Mouse (Mus musculus): ENCODE measurements around the gene Pbld2.
"Not testable (repeated sequence)": the region's sequence is repeated elsewhere in the genome, so short reads cannot be mapped to it uniquely, and the experiment has no call there.

The Pbld2 gene

DNA sequence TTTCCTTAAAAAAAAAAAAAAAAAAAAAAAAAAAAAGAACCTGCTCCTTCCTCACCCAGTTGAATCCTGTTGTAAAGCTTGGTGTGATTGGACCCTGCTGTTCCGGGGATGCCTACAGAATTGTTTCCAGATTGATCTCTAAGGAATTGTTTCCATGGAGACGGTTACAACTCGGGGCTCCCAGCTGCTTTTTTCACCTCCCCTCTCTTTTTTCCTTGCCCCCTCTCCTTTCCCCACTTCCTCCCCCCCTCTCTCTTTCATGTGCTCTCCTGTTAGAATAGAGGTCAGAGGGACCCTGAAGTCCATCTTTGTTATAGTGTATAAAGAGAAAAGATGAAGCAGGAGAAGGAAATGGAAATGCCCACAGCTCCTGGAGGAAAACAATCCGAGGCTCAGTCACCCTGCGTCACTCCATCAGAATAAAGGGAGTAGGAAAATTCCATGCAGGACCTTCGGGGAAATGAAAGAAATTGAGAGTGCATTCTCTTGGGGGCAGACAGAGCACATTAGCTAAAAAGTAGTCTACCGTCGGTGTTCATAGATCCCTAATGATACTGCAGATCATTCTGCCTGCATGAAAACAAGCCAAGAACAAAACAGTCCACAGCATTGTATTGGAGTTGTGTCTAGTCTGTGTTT, 2.2 kb downstream of the Pbld2 start:
- DNase-seq = no peak

DNA sequence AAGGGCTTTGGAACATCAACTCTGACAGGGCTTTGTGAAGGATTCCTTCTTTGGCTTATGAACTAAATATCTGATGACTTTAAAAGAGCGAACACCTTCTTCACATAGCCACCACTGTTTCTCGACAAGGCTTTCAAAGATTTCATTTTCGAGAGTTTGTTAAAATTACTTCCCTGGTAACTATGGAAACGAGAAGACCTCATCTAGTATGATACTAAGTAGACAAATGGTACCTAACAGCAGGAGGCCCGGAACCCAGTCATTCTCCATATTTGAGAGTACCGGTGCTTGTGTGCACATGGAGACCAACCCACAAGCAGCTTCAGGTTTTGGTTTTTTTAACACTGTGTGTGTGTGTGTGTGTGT, 2.7 kb downstream of the Pbld2 start:
- no peak for DNase-seq

DNA sequence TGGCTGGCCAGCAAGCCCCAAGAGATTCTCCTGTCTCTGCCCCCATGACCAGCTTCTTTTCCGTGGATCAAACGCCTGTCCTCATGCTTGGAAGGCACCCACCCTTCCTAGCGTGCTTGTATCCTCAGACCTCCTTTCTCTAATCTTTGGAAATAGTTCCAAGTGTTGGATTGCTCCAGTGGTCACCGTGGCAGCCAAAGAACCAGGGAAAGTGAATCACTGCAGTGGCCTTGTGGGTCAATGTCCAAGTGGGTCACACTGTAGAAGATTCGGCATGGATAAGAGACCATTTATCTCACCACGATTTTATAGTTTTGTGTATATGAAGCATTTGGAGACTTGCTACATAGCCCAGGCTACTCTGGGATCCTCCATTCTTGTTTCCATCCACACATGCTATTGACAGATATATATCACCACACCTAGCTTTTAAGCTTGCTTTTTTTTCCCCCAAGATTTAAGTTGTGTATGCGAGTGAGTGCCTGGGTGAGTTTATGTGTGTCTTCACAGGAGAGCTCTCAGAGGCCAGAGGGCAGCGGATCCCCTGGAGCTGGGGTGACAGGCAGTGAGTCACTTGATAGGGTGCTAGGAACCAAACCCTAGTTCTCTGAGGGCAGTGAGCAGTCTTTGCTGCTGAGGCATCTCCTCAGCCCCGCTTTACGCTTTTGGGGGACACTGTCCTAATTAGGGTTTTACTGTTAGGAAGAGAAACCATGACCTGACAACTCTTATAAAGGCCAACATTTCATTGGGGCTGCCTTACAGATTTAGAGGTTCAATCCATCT, 3.5 kb downstream of the Pbld2 start:
- DNase-seq = no peak

DNA sequence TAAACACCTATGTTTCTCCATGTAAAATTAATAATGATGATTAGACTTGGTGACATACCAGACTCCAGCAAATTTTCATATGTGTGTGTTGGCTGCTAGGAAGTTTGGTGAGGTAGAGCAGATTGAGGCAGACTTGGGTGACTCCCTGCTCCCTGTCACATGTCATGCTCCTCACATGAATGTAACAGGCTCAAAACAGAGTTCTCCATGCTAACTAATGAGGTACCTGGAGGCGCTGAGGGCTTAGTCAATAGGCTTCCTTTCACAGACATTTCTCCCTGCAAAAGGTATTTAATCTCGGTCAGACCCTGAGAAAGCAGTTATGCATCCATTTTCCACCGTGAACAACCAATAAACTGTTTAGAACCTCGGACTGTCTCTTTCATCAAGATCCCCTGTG, 4.3 kb downstream of the Pbld2 start:
- no peak for DNase-seq

DNA sequence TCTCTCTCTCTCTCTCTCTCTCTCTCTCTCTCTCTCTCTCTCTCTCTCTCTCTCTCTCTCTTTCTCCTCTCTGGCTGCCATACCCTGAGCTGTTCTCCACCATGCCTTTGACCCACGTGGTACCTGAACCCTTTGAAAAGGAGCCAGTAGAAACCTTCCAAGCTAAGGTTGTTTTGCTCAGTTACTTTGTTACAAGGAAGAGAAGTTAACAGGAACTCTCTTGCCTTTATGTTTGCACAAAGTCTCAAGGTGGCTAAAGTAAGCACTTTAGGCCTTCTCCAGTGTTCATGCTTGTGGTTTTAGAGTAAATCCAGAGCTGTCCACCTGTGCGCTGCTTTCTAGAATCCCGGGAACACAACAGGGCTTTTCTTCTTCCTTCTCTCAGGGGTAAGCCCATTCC, 8.2 kb downstream of the Pbld2 start:
- DNase-seq = no peak

DNA sequence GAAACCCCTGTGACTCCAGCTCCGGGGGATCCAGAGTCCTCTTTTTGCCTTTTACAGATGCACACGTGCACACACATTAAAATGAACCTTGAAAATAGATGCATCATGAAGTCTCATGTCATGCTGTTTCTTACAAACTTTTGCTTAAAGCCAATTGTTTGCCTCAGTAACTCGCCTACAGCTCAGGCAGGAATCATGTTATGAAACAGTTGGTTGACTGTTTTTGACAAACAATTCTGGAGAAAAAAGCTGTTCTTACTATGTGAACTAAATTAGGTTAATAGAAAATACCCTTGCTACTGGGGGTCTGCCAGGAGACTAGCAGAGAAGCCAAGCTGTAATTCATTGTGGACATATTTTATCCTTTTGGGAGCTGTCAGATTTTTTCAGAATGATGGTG, 8.8 kb downstream of the Pbld2 start:
- no peak for DNase-seq

DNA sequence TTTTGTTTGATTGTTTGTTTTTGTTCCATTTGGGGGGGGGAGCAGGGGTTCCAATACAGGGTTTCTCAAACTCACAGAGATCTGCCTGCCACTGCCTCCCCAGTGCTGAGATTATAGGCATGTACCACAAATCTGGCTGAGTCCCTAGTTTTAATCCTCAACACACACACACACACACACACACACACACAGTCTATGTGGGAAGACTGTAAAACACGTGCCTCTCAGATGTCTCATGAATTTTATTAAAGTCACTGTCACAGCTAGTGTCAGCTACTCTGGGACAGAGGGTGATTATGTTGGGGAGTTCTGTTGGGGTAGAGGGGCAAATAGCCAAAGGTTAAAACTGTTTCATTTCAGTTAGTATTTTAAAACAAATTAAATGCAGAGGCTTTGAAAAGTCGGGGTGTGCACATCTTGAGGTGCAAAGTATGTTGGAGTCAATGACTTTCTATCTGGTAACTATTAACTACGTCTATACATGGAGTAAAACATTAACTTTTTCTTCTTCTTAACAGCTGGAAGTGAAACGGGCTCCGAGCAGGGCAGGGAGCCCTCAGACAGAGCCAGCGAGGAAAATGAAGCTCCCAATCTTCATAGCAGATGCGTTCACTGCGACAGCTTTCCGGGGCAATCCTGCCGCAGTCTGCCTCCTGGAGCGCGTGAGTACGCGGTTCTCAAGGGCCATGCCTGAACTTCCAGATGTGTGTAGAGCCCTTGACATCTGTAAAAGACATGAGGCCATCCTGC, 14.6 kb downstream of the Pbld2 start:
- no peak for DNase-seq

DNA sequence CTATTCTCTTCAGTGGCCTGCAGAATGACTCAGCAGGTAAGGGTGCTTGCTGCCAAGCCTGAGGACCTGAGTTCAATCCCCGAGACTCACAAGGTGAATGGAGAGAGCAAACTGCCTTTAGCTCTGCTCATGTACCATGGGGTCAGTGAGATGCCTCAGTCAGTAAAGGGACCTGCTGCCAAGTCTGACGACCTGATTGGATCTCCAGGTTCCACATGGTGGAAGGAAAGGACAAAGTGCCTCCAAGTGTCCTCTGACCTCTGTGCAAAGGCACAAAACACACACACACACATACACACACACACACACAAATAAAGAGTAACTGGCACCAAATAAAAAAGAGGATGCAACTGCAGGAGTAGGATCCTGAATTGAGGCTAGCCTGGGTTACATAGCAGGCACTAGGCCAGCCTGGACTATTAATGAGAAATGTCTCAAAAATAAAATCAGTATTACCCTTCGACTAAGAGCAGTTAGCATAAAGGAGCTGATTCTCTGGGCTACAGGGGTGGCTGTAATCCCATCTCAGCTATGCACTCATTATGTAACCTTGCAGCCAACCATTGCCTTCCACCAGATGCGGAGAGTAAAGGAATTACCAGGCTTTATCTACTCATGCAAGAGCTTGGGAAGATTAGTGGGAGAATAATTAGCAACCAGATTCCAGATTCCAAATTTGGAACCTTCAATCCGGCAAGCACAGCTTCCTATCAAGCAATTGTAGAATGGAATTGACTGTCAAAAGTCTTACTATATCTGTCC, 15.9 kb downstream of the Pbld2 start:
- no peak for DNase-seq

DNA sequence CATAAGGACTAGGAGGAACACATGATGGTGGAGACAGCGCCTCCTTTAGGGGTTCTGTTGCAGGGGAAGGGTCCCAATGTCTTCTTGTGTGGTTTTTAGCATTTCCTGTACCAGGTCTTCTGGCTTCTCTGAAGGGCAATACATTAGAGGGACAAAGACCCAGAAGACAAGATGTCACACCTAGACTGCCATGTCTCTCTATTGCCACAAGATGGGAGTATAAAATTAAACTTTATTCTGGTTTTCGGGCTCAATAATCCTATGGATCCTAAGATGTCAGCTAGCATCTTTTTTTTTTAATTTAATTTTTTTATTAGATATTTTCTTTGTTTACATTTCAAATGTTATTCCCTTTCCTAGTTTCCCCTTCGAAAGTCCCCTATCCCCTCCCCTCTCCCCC, 19.0 kb downstream of the Pbld2 start:
- DNase-seq = no peak

DNA sequence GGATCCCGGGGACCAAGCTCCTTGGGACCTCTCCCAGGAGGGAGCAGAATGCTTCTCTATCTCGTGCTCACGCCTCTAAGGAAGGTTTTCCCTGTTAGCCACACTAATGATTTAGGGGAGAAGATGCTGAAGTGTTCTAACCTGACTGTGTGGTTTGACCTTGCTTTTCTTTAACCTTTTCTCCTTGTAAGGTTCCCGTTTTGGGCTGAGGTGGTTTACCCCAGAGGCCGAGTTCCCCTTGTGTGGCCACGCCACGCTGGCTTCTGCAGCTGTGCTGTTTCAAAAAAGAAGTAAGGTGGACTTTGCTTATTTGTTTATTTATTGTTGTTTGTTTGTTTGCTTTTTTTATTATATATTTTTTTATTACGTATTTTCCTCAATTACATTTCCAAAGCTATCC, 23.6 kb downstream of the Pbld2 start:
- DNase-seq = no peak

DNA sequence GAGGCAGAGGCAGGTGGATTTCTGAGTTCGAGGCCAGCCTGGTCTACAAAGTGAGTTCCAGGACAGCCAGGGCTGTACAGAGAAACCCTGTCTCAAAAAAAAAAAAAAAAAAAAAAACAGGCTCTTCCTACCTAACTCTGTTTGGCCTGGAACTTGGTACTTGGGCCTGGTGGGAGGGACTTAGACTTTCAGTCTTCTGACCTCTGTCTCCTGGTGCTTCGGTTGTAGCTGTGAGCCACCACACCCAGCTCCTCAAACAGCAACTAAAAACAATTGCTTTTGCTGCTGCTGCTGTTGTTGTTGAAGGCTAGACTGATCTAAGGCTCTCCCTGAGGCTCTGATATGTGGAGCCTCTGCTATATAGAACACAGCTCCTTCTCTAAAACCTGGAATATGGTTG, 25.0 kb downstream of the Pbld2 start:
- DNase-seq = no peak

DNA sequence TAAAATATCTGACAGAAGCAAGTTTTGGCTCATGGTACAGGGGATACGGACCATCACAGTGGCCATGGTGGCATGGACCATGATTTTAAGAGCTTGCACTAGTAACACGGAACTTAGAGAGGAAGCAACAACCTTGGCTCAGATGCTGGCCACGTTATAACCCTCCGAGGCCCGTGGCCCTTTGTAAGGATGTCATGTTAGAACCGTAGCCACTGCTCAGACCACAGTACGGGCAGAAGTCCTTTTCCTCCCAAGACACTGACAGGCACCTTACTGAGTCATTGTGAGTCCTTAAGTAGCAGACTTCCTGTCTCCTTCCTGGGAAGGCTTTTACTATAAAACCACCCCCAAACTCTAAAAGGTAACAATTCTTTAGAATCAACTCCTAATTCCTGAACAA, 27.2 kb downstream of the Pbld2 start:
- no peak for DNase-seq

DNA sequence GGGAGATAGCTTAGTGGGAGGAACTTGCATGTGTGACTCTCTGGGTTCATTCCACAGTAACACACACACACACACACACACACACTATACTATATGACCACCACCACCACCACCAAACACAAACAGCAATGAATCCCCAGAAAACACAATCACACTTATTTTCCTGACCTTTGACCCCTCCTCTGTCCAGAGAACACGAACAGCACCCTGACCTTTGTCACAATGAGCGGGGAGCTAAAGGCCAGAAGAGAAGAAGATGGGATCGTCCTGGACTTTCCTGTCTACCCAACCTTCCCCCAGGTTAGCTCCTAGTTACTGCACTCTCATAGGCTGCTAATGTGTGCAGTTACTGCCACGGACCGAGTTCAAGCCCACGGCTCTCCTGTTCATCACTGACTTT, 27.9 kb downstream of the Pbld2 start:
- no peak for DNase-seq

DNA sequence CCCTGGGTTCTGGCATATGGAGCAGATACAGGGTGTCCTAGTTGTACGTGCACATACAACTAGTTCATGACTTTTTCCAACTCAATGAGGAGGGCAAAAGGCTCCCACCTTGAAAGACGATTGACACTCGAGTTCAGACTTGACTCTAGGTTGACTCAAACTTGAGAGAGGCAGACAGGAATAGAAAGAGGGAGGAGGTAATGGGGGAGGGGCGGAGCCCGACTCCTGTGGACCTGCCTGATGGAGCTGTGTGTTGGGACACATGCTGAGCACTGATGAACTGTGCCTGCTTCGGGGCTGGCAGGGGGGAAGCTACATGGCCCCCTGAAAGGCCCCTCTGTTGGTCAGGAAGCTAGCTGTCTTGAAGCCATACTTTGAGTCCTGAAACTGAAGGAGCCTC, 28.9 kb downstream of the Pbld2 start:
- DNase-seq = no peak

DNA sequence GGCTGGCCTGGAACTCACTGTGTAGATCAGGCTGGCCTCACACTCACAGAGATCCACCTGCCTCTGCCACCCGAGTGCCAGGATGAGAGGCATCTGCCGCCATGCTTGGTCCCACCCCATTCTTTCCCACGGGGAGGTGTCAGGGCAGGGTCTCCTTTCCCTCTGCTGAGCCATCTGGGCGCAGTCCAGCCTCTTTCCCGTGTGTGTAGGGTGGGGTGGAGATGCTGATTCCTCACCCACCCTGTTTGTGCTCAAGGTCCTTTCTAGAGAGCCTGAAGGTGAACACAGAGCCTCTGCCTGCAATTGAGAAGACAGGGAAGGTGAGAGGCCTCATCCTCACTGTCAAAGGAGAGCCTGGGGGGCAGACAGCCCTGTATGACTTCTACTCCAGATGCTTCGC, 30.0 kb downstream of the Pbld2 start:
- DNase-seq = not testable (repeated sequence)

DNA sequence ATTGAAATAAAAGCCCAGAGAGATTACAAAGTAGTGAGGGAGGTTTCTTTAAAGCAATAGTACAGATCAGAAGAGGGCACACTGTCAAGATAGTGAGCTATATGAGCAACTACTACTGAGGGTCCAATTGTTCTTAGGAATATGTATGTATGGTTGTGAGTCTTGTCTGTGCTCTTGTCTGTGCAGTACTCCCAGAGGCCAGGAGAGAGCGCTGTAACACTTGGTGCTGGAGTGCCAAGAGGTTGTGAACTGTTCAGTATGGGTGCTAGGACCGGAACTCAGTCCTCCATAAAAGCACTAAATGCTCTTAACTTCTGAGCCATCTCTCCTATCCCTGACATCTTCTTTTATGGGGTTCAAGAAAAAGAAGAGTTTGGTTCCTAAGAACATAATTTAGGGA, 30.5 kb downstream of the Pbld2 start:
- no peak for DNase-seq

DNA sequence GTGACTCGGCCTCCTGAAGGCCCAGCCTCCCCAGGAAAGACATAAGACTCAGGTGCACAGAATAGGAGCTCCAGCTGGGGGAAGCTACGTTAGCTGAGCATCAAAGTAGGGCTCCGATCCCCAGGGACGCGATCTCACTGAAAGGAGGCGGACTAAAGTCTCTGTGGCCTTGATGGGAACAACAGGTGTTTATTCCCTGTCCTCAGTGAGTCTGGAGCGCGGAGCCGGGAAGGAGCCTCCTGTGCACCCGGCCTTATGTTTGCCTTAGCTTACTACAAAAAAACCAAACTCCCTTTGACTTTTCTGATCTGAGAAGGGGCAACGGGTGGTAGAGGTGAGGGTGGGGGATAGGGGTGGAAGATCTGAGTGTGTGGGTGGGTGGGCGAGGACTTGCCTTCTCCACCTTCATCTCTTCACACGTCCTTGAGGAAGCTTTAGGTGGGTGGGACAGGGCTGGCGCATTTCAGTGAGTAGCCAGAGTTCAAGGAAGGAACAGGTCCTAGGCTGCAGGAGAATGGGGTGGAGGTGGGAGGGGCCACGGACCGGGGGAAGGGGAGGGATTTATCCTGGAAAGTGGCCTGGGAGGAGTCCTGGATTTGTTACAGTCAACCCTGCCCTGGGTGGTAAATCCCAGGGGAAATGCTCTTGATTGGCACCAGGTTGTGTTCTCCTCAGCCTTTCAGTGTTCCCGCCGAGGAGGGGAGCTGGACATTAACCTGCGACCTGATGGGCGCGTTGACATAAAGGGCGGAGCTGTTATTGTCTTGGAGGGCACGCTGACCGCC, 33.0 kb downstream of the Pbld2 start:
- DNase-seq = no peak

DNA sequence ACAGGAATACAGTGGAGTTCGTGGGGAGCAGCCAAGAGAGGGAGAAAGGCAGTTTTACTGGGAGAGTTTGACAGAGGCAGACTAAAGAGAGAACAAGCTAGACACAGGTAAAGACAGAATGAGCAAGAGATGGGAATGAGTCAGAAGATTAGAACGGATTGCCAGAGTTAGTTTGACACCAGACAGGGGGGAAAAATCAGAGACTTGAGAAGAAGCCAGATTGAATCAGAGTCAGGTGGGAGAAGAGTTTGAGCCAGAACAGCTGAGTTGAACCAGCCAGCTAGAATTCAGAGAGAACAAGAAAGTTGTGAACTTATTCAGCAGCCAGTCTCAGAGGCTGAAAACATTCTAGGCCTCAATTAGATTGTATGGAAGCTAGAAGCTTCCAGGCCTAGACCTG, 35.7 kb downstream of the Pbld2 start, which contains the start of gene Pbld1:
TSS of gene Pbld1 (plus strand) at position 301 of the 400 bp plus-strand sequence.
- no peak for DNase-seq

DNA sequence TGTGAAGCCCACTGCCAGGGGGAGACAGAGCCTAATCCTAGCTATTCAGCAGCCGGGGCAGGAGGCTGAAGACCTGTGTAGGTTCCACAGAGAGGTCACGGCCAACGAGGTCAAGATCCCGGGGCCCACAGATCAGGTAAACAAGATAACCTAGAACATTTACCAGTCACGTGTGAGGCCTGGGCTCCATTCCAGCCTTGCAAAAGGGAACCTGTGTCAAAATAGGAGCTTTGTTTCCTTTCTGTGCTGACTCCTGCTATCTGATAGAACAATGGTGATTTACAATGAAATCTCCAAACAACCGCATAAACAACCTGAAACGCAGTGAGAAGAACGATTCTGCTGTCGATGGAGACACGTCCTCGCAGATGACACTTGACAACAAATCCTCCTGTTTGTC, 36.3 kb downstream of the Pbld2 start:
- no peak for DNase-seq

DNA sequence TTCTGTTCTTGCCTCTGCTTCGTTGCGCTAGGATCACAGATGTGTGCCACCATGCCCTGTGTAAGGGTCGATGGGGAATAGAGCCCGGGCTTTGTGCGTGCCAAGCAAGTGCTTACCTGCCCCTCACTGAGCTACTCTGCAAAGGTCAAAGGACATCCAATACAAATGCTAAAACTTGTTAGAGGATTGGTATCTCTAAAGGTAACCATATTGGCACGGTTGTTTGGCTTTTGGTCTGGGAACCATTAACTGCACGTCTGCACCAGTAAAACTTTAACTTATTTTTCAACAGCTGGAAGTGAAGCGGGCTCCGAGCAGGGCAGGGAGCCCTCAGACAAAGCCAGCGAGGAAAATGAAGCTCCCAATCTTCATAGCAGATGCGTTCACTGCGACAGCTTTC, 37.2 kb downstream of the Pbld2 start:
- DNase-seq = no peak

DNA sequence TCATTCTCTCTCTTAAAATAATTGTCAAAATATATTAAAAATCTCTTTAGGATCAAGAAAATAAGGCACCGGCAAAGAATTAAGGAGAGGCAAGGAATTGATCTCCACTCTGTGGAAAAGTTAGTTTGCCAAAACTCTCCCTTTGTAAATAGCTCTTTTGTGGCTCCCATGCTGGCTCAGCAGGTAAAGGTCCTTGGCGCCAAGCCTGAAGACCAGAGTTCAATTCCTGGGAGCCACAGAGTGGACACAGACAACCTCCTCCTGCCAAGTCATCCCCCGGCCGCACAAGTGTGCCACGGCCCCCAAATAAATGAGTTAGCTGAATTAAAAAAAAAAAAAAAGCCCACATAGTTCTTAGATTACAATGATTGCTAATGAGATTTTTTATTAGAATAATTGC, 38.6 kb downstream of the Pbld2 start:
- DNase-seq = no peak

DNA sequence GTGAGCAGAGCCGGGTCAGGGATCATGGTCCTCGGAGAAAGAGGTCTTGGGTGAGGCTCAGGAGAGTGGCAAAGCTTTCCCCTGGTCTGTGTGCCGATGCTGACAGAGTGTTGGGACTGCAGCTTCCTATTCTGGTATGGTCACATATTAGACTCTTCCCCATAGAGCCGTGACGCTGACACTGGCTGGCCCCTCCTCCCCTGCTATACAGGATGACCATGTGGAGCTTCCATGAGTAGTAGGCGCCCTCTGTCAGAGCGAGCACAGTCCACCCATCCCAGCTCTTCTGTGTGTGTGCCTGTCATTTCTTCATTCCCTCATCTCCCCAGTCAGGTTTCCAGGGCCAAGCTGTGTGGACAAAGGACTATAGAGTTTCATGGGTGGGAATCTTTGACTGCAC, 39.2 kb downstream of the Pbld2 start:
- no peak for DNase-seq

DNA sequence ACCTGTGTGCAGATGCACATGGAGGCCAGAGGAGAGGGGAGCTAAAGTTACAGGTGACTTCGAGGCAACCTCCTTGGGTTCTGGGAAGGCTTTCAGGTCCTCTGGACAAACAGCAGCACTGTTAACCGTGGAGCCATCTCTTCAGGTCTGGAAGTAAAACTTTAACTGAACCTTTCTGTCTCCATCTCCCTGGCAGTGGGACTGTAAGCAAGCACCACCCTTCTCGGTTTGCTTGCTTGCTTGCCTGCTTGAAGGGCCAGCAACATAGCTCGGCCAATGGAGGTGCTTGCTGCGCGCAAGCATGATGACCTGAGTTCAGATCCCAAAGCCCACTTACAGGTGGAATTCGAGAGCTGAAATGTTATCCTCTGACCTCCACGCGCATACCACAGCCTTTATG, 40.4 kb downstream of the Pbld2 start:
- DNase-seq = no peak

Data from cerebellum, adult 9-10 months (tissue).